Comparison of ENCODE assay signal across 8 mouse cellular contexts in genomic region chr17:8388463-8388862, GRCm38 (mm10). TPM values are rescaled to one million over a fixed set of nuclear protein-coding genes. Genes with fewer than 3 reads are reported as not detected.
A peak's percentile ranks its signal among the peaks of the same experiment; 100 is the strongest.
DNase-seq lines count a peak whose midpoint lies in the region; ATAC-seq and TF ChIP-seq lines count a peak whose summit lies in the region.

No protein-coding gene starts in this region.

- no peak for TF ChIP-seq POLR2A in spleen, adult 2 months (IDR thresholded peaks at IDR 0.05; ENCODE audit: low read depth, low read length)

- peak; percentile 37 to 43; a peak in 1 of 4 replicates for ATAC-seq in hematopoietic stem cell, adult 5-6 weeks (replicated peaks in 1 of 2; ENCODE audit: insufficient read depth in 1 of 2, low FRiP score in 2 of 2, low TSS enrichment in 1 of 2, low read depth in 1 of 2, poor library complexity in 2 of 2, severe bottlenecking in 2 of 2)
- ATAC-seq in limb, embryonic 12.5 days (ENCODE audit: insufficient number of reproducible peaks, insufficient read depth, low FRiP score, low TSS enrichment, low read depth), result no peak
- ATAC-seq in neural tube, embryonic 14.5 days (ENCODE audit: low read depth), result peak; percentile 49; the same call in 1 of the 2 replicates

- TF ChIP-seq CTCF in spleen, adult 2 months (IDR thresholded peaks at IDR 0.05; ENCODE audit: extremely low read depth, insufficient read depth, insufficient read length, insufficient replicate concordance), result peak; percentile 44; the same call in 1 of the 2 replicates

- H3K27me3 ChIP-seq in spleen, adult 2 months (ENCODE audit: control insufficient read depth, insufficient read depth, low read length), result no peaks in the 10 kb centered on the region; the same call in 1 of the 2 replicates
- peaks cover 30% of the 10 kb centered on the region for H3K27me3 ChIP-seq in limb, embryonic 12.5 days
- peaks cover 11% of the 10 kb centered on the region; the same call in 1 of the 2 replicates for H3K27me3 ChIP-seq in neural tube, embryonic 14.5 days (ENCODE audit: control insufficient read depth, insufficient read depth, low read length)

- no peak overlapping the region for H3K9ac ChIP-seq in limb, embryonic 12.5 days (replicated peaks)
- peak overlapping the region; percentile 43; the same call in 1 of the 2 replicates for H3K9ac ChIP-seq in neural tube, embryonic 14.5 days (replicated peaks; ENCODE audit: low read depth, low read length)

- H3K4me2 ChIP-seq in limb, embryonic 12.5 days, result peak overlapping the region; percentile 63
- H3K4me2 ChIP-seq in neural tube, embryonic 14.5 days (ENCODE audit: low read depth, low read length), result peak overlapping the region; percentile 50

- no peaks in the 10 kb centered on the region for H3K36me3 ChIP-seq in spleen, adult 2 months (ENCODE audit: control insufficient read depth, insufficient read depth, low read length)
- H3K36me3 ChIP-seq in limb, embryonic 12.5 days, result no peaks in the 10 kb centered on the region
- H3K36me3 ChIP-seq in neural tube, embryonic 14.5 days (ENCODE audit: control insufficient read depth, insufficient read depth, low read length), result no peaks in the 10 kb centered on the region

- H3K9me3 ChIP-seq in limb, embryonic 12.5 days, result no peaks in the 10 kb centered on the region
- H3K9me3 ChIP-seq in neural tube, embryonic 14.5 days (ENCODE audit: control insufficient read depth, low read length), result no peaks in the 10 kb centered on the region

- H3K4me3 ChIP-seq in spleen, adult 2 months (ENCODE audit: extremely low read depth, insufficient read depth, insufficient read length), result no peak overlapping the region
- peak overlapping the region; percentile 34 for H3K4me3 ChIP-seq in limb, embryonic 12.5 days (replicated peaks)
- peak overlapping the region; percentile 27 for H3K4me3 ChIP-seq in neural tube, embryonic 14.5 days (ENCODE audit: low read depth, low read length)

- WGBS in spleen, adult 2 months, result 6% methylated on average over 13 of the region's 13 CpGs
- WGBS in limb, embryonic 12.5 days, result 2% methylated on average over 13 of the region's 13 CpGs
- WGBS in neural tube, embryonic 14.5 days, result under 1% methylated on average over 13 of the region's 13 CpGs

- peaks cover 4% of the 10 kb centered on the region; the same call in 1 of the 2 replicates for H3K4me1 ChIP-seq in spleen, adult 2 months (ENCODE audit: control insufficient read depth, insufficient read depth, insufficient read length)
- H3K4me1 ChIP-seq in limb, embryonic 12.5 days (replicated peaks), result peaks cover 27% of the 10 kb centered on the region
- H3K4me1 ChIP-seq in neural tube, embryonic 14.5 days (ENCODE audit: control insufficient read depth, insufficient read depth, low read length), result peaks cover 6% of the 10 kb centered on the region

- peak; percentile 20 for DNase-seq in adrenal gland, postnatal 14 days
- no peak for DNase-seq in adrenal gland, adult 18-20 months (ENCODE audit: low spot score in 2 of 2)
- peak in 1 of 2 experiments; percentile 30 for DNase-seq in spleen, adult 2 months (ENCODE audit: low read depth in 1 of 2, low spot score in 2 of 2)
- DNase-seq in spleen, postnatal 14 days (ENCODE audit: low spot score in 2 of 2), result no peak
- DNase-seq in Muller cell, postnatal 12 days (ENCODE audit: inconsistent ontology term), result no peak

- H3K27ac ChIP-seq in spleen, adult 2 months (ENCODE audit: insufficient read depth, low read length), result no peak overlapping the region
- H3K27ac ChIP-seq in limb, embryonic 12.5 days, result 0 out of 2 replicates have a peak overlapping the region, but pooled peaks have one; percentile 26
- H3K27ac ChIP-seq in neural tube, embryonic 14.5 days (ENCODE audit: low read depth, low read length), result no peak overlapping the region

RNA-seq across cellular contexts. Expression of gene T2, which starts 32.7 kb away (rescaled TPM):
- not detected in 2 replicates for total RNA-seq in adrenal gland, postnatal 14 days (2021)
- total RNA-seq in adrenal gland, adult 18-20 months (2021), result not detected
- polyA plus RNA-seq in spleen, adult 2 months (2012; rRNA removed), result not detected in 2 replicates
- total RNA-seq in hematopoietic stem cell, adult 5-6 weeks (2017), result not detected in 2 replicates
- polyA plus RNA-seq in limb, embryonic 12.5 days (2016; fragmentation: Nextera tagmentation; extraction: Ambion mirVana), result 1.4 and 1.6 TPM in 2 replicates
- polyA plus RNA-seq in neural tube, embryonic 14.5 days (2014; fragmentation: Nextera tagmentation; extraction: Ambion mirVana), result 0.81 and 0.96 TPM in 2 replicates

RNA-seq across cellular contexts. Expression of gene T, which starts 45.8 kb away (rescaled TPM):
- total RNA-seq in adrenal gland, postnatal 14 days (2021), result not detected in 2 replicates
- total RNA-seq in adrenal gland, adult 18-20 months (2021), result not detected
- not detected in 2 replicates for polyA plus RNA-seq in spleen, adult 2 months (2012; rRNA removed)
- total RNA-seq in hematopoietic stem cell, adult 5-6 weeks (2017), result not detected in 2 replicates
- 0.83 and 1.5 TPM in 2 replicates for polyA plus RNA-seq in limb, embryonic 12.5 days (2016; fragmentation: Nextera tagmentation; extraction: Ambion mirVana)
- 0.37 and 0.44 TPM in 2 replicates for polyA plus RNA-seq in neural tube, embryonic 14.5 days (2014; fragmentation: Nextera tagmentation; extraction: Ambion mirVana)

RNA-seq across cellular contexts. Expression of gene Prr18, which starts 51.2 kb away (rescaled TPM):
- total RNA-seq in adrenal gland, postnatal 14 days (2021), result 0.33 and 0.41 TPM in 2 replicates
- under 1 TPM; 0.30 to 0.35 TPM for total RNA-seq in adrenal gland, adult 18-20 months (2021)
- 0.28 and 0.42 TPM in 2 replicates for polyA plus RNA-seq in spleen, adult 2 months (2012; rRNA removed)
- not detected in 2 replicates for total RNA-seq in hematopoietic stem cell, adult 5-6 weeks (2017)
- polyA plus RNA-seq in limb, embryonic 12.5 days (2016; fragmentation: Nextera tagmentation; extraction: Ambion mirVana), result 0.54 and 0.60 TPM in 2 replicates
- polyA plus RNA-seq in neural tube, embryonic 14.5 days (2014; fragmentation: Nextera tagmentation; extraction: Ambion mirVana), result 17.0 and 20.6 TPM in 2 replicates
